Mouse (Mus musculus) kidney, postnatal 36 days (tissue): ENCODE results near the gene Ablim1.

Source experiments
- DNase-seq, 2 experiments: peaks; one replicate each; pipeline ENCODE4 v3.0.0; 2021 to 2022; ENCODE audit warnings: mixed read lengths in 2 of 2

Gene Ablim1

GRCm38 (mm10) chr19:57181317-57181716, 133.4 kb downstream of the Ablim1 start:
- DNase-seq = peak in 1 of 2 experiments; percentile 33

- DNase-seq = no peak
Observed at GRCm38 (mm10) chr19:57180908-57181307, 133.8 kb downstream of the Ablim1 start.

- no peak for DNase-seq
Observed at GRCm38 (mm10) chr19:57180333-57180732, 134.4 kb downstream of the Ablim1 start.

- DNase-seq = no peak
Observed at GRCm38 (mm10) chr19:57179269-57179668, 135.4 kb downstream of the Ablim1 start.

- DNase-seq = peak in 1 of 2 experiments; percentile 43
Observed at GRCm38 (mm10) chr19:57177334-57177733, 137.4 kb downstream of the Ablim1 start.

- DNase-seq = no peak
Observed at GRCm38 (mm10) chr19:57175077-57175476, 139.6 kb downstream of the Ablim1 start.

GRCm38 (mm10) chr19:57174541-57174940, 140.2 kb downstream of the Ablim1 start:
- no peak for DNase-seq

GRCm38 (mm10) chr19:57174045-57174444, 140.7 kb downstream of the Ablim1 start:
- no peak for DNase-seq

GRCm38 (mm10) chr19:57172321-57172720, 142.4 kb downstream of the Ablim1 start:
- no peak for DNase-seq

GRCm38 (mm10) chr19:57170880-57171279, 143.8 kb downstream of the Ablim1 start:
- DNase-seq = no peak

- no peak for DNase-seq
Observed at GRCm38 (mm10) chr19:57169485-57169884, 145.2 kb downstream of the Ablim1 start.

GRCm38 (mm10) chr19:57167721-57168120, 147.0 kb downstream of the Ablim1 start:
- no peak for DNase-seq

- DNase-seq = no peak
Observed at GRCm38 (mm10) chr19:57164882-57165281, 149.8 kb downstream of the Ablim1 start.

GRCm38 (mm10) chr19:57163315-57163714, 151.4 kb downstream of the Ablim1 start:
- no peak for DNase-seq

GRCm38 (mm10) chr19:57161978-57162727, 152.6 kb downstream of the Ablim1 start:
- no peak for DNase-seq

- DNase-seq = peak; percentile 76
Observed at GRCm38 (mm10) chr19:57161010-57161660, 153.6 kb downstream of the Ablim1 start.

- no peak for DNase-seq
Observed at GRCm38 (mm10) chr19:57157731-57158343, 156.9 kb downstream of the Ablim1 start.

- no peak for DNase-seq
Observed at GRCm38 (mm10) chr19:57155121-57155884, 159.4 kb downstream of the Ablim1 start.

- peak; percentile 52 to 70 for DNase-seq
Observed at GRCm38 (mm10) chr19:57152357-57152756, 162.4 kb downstream of the Ablim1 start.

- DNase-seq = no peak
Observed at GRCm38 (mm10) chr19:57151504-57151903, 163.2 kb downstream of the Ablim1 start.

GRCm38 (mm10) chr19:57150275-57150674, 164.4 kb downstream of the Ablim1 start:
- DNase-seq = peak; percentile 47 to 83

GRCm38 (mm10) chr19:57147746-57148145, 167.0 kb downstream of the Ablim1 start:
- no peak for DNase-seq

GRCm38 (mm10) chr19:57146936-57147335, 167.8 kb downstream of the Ablim1 start:
- DNase-seq = no peak
